Mouse (Mus musculus) intestine, embryonic 14.5 days (tissue): ENCODE measurements around the gene Rp9. TPM values are rescaled to one million over a fixed set of nuclear protein-coding genes. Genes with fewer than 3 reads are reported as not detected.
A peak's percentile ranks its signal among the peaks of the same experiment; 100 is the strongest.
"Not testable (repeated sequence)": the region's sequence is repeated elsewhere in the genome, so short reads cannot be mapped to it uniquely, and the experiment has no call there.

Experiments
- ATAC-seq: fragments of 200-750 bp; cut with Nextera tagmentation; replicated peaks from 2 replicates; pipeline ENCODE4 v1.8.0; 2017; ENCODE audit warnings: low read depth, moderate number of reproducible peaks, moderate TSS enrichment, moderate library complexity; ENCODE audit not compliant: low FRiP score, low TSS enrichment
- DNase-seq: peaks from one replicate; pipeline ENCODE4 v3.0.0-alpha.2; 2018; ENCODE audit warnings: low spot score
- H3K27ac ChIP-seq: fragments of 300-500 bp; sonication (generic); 2 replicates; pipeline ENCODE4 v1.5.1; 2014; ENCODE audit warnings: low read depth, mild to moderate bottlenecking, control low read depth
- H3K27me3 ChIP-seq: fragments of 300-500 bp; sonication (generic); replicated peaks from 2 replicates; pipeline ENCODE4 v1.6.1; 2014; ENCODE audit warnings: low read length, control low read depth; ENCODE audit not compliant: control insufficient read depth, insufficient read depth
- H3K36me3 ChIP-seq: fragments of 300-500 bp; sonication (generic); 2 replicates; pipeline ENCODE4 v1.6.1; 2014; ENCODE audit warnings: low read length, control low read depth; ENCODE audit not compliant: control insufficient read depth, insufficient read depth
- H3K4me1 ChIP-seq: fragments of 300-500 bp; sonication (generic); replicated peaks from 2 replicates; pipeline ENCODE4 v1.6.1; 2014; ENCODE audit warnings: low read length, control low read depth, mixed read lengths; ENCODE audit not compliant: control insufficient read depth, insufficient read depth
- H3K4me2 ChIP-seq: fragments of 300-500 bp; sonication (generic); 2 replicates; pipeline ENCODE4 v1.6.1; 2014; ENCODE audit warnings: low read length
- H3K4me3 ChIP-seq: fragments of 300-500 bp; sonication (generic); 2 replicates; pipeline ENCODE4 v1.5.1; 2014; ENCODE audit warnings: low read depth, low read length, control low read depth, mixed read lengths
- H3K9ac ChIP-seq: fragments of 300-500 bp; sonication (generic); 2 replicates; pipeline ENCODE4 v1.6.1; 2014; ENCODE audit warnings: mild to moderate bottlenecking, low read length
- H3K9me3 ChIP-seq: fragments of 300-500 bp; sonication (generic); 2 replicates; pipeline ENCODE4 v1.6.1; 2016; ENCODE audit warnings: low read length, control low read depth; ENCODE audit not compliant: control insufficient read depth
- WGBS: fragments of 180-500 bp; shearing (Covaris S2); extraction: QIAGEN DNeasy Blood & Tissue Kit; methylation state at CpG from one replicate; pipeline ENCODE4 v1.1.7; 2014; 5-methylcytosine and 5-hydroxymethylcytosine counted together
- polyA plus RNA-seq: library from polyadenylated mRNA; unstranded; fragments of >200 nt; fragmentation: Nextera tagmentation; extraction: Ambion mirVana; gene quantifications from 2 replicates; pipeline ENCODE4 v1.2.1, GENCODE M21; 2014

Gene Rp9
- polyA plus RNA-seq, 1 experiment from 2014 or later: 82.2 TPM

- Histone ChIP-seq H3K4me3 (no peak overlapping the region), H3K27me3 (no peaks in the 10 kb centered on the region), H3K4me2 (no peak overlapping the region), H3K4me1 (0 out of 2 replicates have a peak, but pooled peaks cover 3% of the 10 kb centered on the region), H3K9me3 (no peaks in the 10 kb centered on the region), H3K9ac (no peak overlapping the region), H3K27ac (no peak overlapping the region), H3K36me3 (no peaks in the 10 kb centered on the region)
- DNase-seq: no peak
- WGBS: 56% methylated on average over 1 of the region's 1 CpGs
- no peak for ATAC-seq
Measured at GRCm38 (mm10) chr9:22422559-22422958, 47.0 kb downstream of the Rp9 start.

- Histone ChIP-seq H3K27me3 (no peaks in the 10 kb centered on the region), H3K4me3 (no peak overlapping the region), H3K4me2 (no peak overlapping the region), H3K9ac (no peak overlapping the region), H3K9me3 (no peaks in the 10 kb centered on the region), H3K4me1 (0 out of 2 replicates have a peak, but pooled peaks cover 3% of the 10 kb centered on the region), H3K36me3 (no peaks in the 10 kb centered on the region), H3K27ac (no peak overlapping the region)
- DNase-seq: no peak
- no peak for ATAC-seq
- WGBS: 62% methylated on average over 7 of the region's 7 CpGs
Measured at GRCm38 (mm10) chr9:22420491-22420890, 49.1 kb downstream of the Rp9 start.

GRCm38 (mm10) chr9:22419877-22420276, 49.7 kb downstream of the Rp9 start:
- 85% methylated on average over 3 of the region's 3 CpGs for WGBS
- Histone ChIP-seq H3K36me3 (no peaks in the 10 kb centered on the region), H3K27ac (no peak overlapping the region), H3K9ac (no peak overlapping the region), H3K4me1 (0 out of 2 replicates have a peak, but pooled peaks cover 3% of the 10 kb centered on the region), H3K9me3 (no peaks in the 10 kb centered on the region), H3K4me2 (no peak overlapping the region), H3K4me3 (no peak overlapping the region), H3K27me3 (no peaks in the 10 kb centered on the region)
- ATAC-seq: no peak
- DNase-seq: no peak

- H3K27me3 ChIP-seq: no peaks in the 10 kb centered on the region
- H3K4me3 ChIP-seq: no peak overlapping the region
- H3K27ac ChIP-seq: no peak overlapping the region
- H3K9me3 ChIP-seq: no peaks in the 10 kb centered on the region
- 41% methylated on average over 6 of the region's 6 CpGs for WGBS
- DNase-seq (no peak), ATAC-seq (no peak)
- no peaks in the 10 kb centered on the region for H3K36me3 ChIP-seq
- H3K9ac ChIP-seq: no peak overlapping the region
- no peaks in the 10 kb centered on the region for H3K4me1 ChIP-seq
- no peak overlapping the region for H3K4me2 ChIP-seq
Measured at GRCm38 (mm10) chr9:22417547-22417946, 52.0 kb downstream of the Rp9 start.

GRCm38 (mm10) chr9:22416187-22416586, 53.4 kb downstream of the Rp9 start:
- Histone ChIP-seq H3K4me1 (no peaks in the 10 kb centered on the region), H3K27me3 (no peaks in the 10 kb centered on the region), H3K9me3 (no peaks in the 10 kb centered on the region), H3K9ac (no peak overlapping the region), H3K27ac (no peak overlapping the region), H3K4me3 (no peak overlapping the region), H3K4me2 (no peak overlapping the region), H3K36me3 (no peaks in the 10 kb centered on the region)
- DNase-seq: no peak
- ATAC-seq: no peak
- 69% methylated on average over 3 of the region's 3 CpGs for WGBS

- no peaks in the 10 kb centered on the region for H3K4me1 ChIP-seq
- H3K27me3 ChIP-seq: no peaks in the 10 kb centered on the region
- H3K9me3 ChIP-seq: no peaks in the 10 kb centered on the region
- H3K4me2 ChIP-seq: peak within 1 kb of the TSS; percentile 78
- DNase-seq: peak; percentile 96
- peak; percentile 97 for ATAC-seq
- H3K36me3 ChIP-seq: no peaks in the 10 kb centered on the region
- peak within 1 kb of the TSS; percentile 65 for H3K4me3 ChIP-seq
- under 1% methylated on average over 43 of the region's 43 CpGs for WGBS
- H3K27ac ChIP-seq: no peak within 1 kb of the TSS
- peak within 1 kb of the TSS; percentile 58 for H3K9ac ChIP-seq
Measured at GRCm38 (mm10) chr9:22411002-22411857, 58.3 kb downstream of the Rp9 start, which contains the start of gene 9530077C05Rik. Gene 9530077C05Rik, plus strand, starts transcription at chr9:22411513.

- no peak overlapping the region for H3K4me2 ChIP-seq
- H3K9ac ChIP-seq: no peak overlapping the region
- no peaks in the 10 kb centered on the region for H3K36me3 ChIP-seq
- no peaks in the 10 kb centered on the region for H3K9me3 ChIP-seq
- DNase-seq: no peak
- 57% methylated on average over 7 of the region's 7 CpGs for WGBS
- no peak for ATAC-seq
- no peak overlapping the region for H3K27ac ChIP-seq
- H3K27me3 ChIP-seq: no peaks in the 10 kb centered on the region
- no peak overlapping the region for H3K4me3 ChIP-seq
- H3K4me1 ChIP-seq: no peaks in the 10 kb centered on the region
Measured at GRCm38 (mm10) chr9:22409501-22409900, 60.0 kb downstream of the Rp9 start.

- not testable (repeated sequence) for ATAC-seq, H3K4me1 ChIP-seq, H3K36me3 ChIP-seq, H3K9ac ChIP-seq, H3K4me2 ChIP-seq, H3K27ac ChIP-seq, DNase-seq, H3K9me3 ChIP-seq, H3K4me3 ChIP-seq, H3K27me3 ChIP-seq
- WGBS: 17% methylated on average over 4 of the region's 4 CpGs
Measured at GRCm38 (mm10) chr9:22408344-22408743, 61.2 kb downstream of the Rp9 start.

- not testable (repeated sequence) for H3K27ac ChIP-seq, H3K9ac ChIP-seq, H3K36me3 ChIP-seq, DNase-seq, ATAC-seq, H3K4me1 ChIP-seq, H3K4me2 ChIP-seq, H3K4me3 ChIP-seq, H3K9me3 ChIP-seq, H3K27me3 ChIP-seq
- 87% methylated on average over 3 of the region's 4 CpGs for WGBS
Measured at GRCm38 (mm10) chr9:22407633-22408032, 61.9 kb downstream of the Rp9 start.
